Mouse (Mus musculus) lung, embryonic 16.5 days (tissue): ENCODE measurements around the gene Atp8a2. TPM values are rescaled to one million over a fixed set of nuclear protein-coding genes. Genes with fewer than 3 reads are reported as not detected.
"Not testable (repeated sequence)": the region's sequence is repeated elsewhere in the genome, so short reads cannot be mapped to it uniquely, and the experiment has no call there.

Experiments used
- ATAC-seq: fragments of 200-750 bp; cut with Nextera tagmentation; 2 replicates; pipeline ENCODE4 v1.8.0; 2017; ENCODE audit warnings: low read depth, mild to moderate bottlenecking, moderate library complexity
- H3K27ac ChIP-seq: fragments of 300-500 bp; sonication (generic); 2 replicates; pipeline ENCODE4 v1.5.1; 2014; ENCODE audit warnings: mild to moderate bottlenecking, control low read depth, low read length
- H3K27me3 ChIP-seq: fragments of 300-500 bp; sonication (generic); 2 replicates; pipeline ENCODE4 v1.6.1; 2014; ENCODE audit warnings: low read depth, low read length, mixed read lengths; ENCODE audit not compliant: control insufficient read depth, insufficient read depth
- H3K36me3 ChIP-seq: fragments of 300-500 bp; sonication (generic); 2 replicates; pipeline ENCODE4 v1.6.1; 2014; ENCODE audit warnings: low read length; ENCODE audit not compliant: control insufficient read depth, insufficient read depth
- H3K4me1 ChIP-seq: fragments of 300-500 bp; sonication (generic); replicated peaks from 2 replicates; pipeline ENCODE4 v1.6.1; 2014; ENCODE audit warnings: low read length, mixed read lengths; ENCODE audit not compliant: control insufficient read depth, insufficient read depth
- H3K4me2 ChIP-seq: fragments of 300-500 bp; sonication (generic); 2 replicates; pipeline ENCODE4 v1.6.1; 2014; ENCODE audit warnings: low read depth, low read length, control low read depth
- H3K4me3 ChIP-seq: fragments of 300-500 bp; sonication (generic); 2 replicates; pipeline ENCODE4 v1.5.1; 2014; ENCODE audit warnings: mild to moderate bottlenecking, low read length, control low read depth
- H3K9ac ChIP-seq: fragments of 300-500 bp; sonication (generic); 2 replicates; pipeline ENCODE4 v1.6.1; 2014; ENCODE audit warnings: low read length, control low read depth
- H3K9me3 ChIP-seq: fragments of 300-500 bp; sonication (generic); 2 replicates; pipeline ENCODE4 v1.6.1; 2016; ENCODE audit warnings: low read length; ENCODE audit not compliant: control insufficient read depth
- WGBS: fragments of 180-500 bp; shearing (Covaris S2); extraction: QIAGEN DNeasy Blood & Tissue Kit; methylation state at CpG from one replicate; pipeline ENCODE4 v1.1.7; 2014; 5-methylcytosine and 5-hydroxymethylcytosine counted together
- polyA plus RNA-seq: library from polyadenylated mRNA; unstranded; fragments of >200 nt; fragmentation: Nextera tagmentation; extraction: Ambion mirVana; gene quantifications from 2 replicates; pipeline ENCODE4 v1.2.1, GENCODE M21; 2015

The Atp8a2 gene
- polyA plus RNA-seq, 1 experiment from 2014 or later = 0.88 TPM

DNA sequence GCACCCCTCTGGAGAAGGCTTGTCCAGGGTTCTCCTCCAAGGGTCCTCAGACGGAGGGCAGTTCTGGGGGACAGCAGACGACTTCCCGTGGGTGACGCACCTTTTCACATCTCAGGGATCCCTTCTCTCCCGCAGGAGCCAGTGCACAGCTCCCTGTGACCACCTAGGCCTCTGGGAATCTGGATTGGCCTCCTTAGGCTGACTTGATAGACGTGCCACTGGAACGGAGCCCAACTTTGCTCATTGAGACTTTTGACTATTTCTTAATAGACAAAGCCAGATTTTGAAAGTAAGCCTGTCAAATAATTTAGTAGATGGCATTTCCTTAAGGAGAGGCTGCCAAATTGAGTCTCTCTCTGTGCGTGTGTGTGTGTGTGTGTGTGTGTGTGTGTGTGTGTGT, 570.3 kb downstream of the Atp8a2 start:
- no peak for ATAC-seq
- peak overlapping the region; percentile 71 for H3K4me3 ChIP-seq
- peak overlapping the region; percentile 86 for H3K4me2 ChIP-seq
- peaks cover 19% of the 10 kb centered on the region for H3K4me1 ChIP-seq
- H3K27me3 ChIP-seq = peaks cover 8% of the 10 kb centered on the region; the same call in 1 of the 2 replicates
- peak overlapping the region; percentile 69 for H3K27ac ChIP-seq
- H3K9me3 ChIP-seq = no peaks in the 10 kb centered on the region
- 26% methylated on average over 8 of the region's 8 CpGs for WGBS
- no peaks in the 10 kb centered on the region for H3K36me3 ChIP-seq
- peak overlapping the region; percentile 73 for H3K9ac ChIP-seq

DNA sequence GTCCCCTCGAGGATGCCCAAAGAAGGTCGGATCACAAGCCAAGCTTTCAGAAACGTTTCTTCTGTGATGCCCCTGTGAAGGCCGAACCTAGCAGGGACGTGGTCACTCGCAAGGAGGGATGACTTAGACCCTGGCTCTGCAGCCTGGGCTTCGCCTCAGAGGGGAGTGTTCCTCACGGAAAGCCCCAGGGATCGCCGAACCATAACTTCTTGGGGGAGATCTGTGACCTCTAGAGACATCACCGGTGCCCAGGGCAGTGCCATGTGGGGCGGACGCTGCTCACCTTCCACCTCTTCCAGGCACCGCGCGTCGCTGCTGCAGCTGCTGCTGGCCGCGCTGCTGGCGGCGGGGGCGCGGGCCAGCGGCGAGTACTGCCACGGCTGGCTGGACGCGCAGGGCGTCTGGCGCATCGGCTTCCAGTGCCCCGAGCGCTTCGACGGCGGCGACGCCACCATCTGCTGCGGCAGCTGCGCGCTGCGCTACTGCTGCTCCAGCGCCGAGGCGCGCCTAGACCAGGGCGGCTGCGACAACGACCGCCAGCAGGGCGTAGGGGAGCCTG, 571.1 kb downstream of the Atp8a2 start:
- Histone ChIP-seq H3K27ac (peak overlapping the region; percentile 82), H3K4me1 (peaks cover 19% of the 10 kb centered on the region), H3K9ac (peak overlapping the region; percentile 73), H3K9me3 (no peaks in the 10 kb centered on the region), H3K27me3 (peaks cover 8% of the 10 kb centered on the region; the same call in 1 of the 2 replicates), H3K4me3 (peak overlapping the region; percentile 71), H3K36me3 (no peaks in the 10 kb centered on the region), H3K4me2 (peak overlapping the region; percentile 86)
- ATAC-seq = peak; percentile 46
- WGBS = under 1% methylated on average over 50 of the region's 51 CpGs

DNA sequence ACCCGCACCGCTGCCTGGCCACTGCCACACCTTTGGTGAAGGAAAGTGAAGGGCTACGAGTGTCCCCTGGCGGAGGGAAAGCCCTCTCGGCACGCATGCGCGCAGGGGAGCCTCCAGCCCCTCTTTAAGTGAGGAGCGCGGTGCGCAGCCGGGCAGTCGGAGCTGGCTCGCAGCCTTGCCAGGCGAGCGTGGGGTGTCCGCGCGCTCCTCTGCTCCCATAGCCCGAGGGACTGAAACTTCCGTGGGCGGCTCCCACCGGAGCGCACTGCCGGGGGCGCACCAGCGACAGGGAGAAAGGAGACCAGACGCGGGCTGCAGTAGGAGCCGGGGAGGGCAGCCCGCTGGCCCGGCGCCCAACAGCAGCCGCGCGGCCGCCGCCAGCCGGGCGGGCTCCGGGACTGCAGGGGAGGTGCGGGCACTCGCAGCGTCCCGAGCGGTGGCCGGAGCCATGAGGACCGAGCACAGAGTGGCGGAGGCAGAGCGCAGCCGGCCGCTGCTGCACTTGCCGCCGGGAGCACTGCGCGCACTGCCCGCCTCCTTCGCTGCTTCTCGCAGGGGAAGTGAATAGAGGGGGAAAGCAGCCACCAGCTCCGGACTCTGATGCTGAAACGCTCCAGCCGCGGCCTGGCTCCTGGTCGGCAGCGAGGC, 571.7 kb downstream of the Atp8a2 start, which contains the start of gene Shisa2:
Gene Shisa2, plus strand, starts transcription at position 151 of the 648 bp plus-strand sequence.
- H3K4me1 ChIP-seq = peaks cover 19% of the 10 kb centered on the region
- H3K36me3 ChIP-seq = no peaks in the 10 kb centered on the region
- H3K27me3 ChIP-seq = peaks cover 8% of the 10 kb centered on the region; the same call in 1 of the 2 replicates
- H3K27ac ChIP-seq = peak within 1 kb of the TSS; percentile 82
- peak within 1 kb of the TSS; percentile 73 for H3K9ac ChIP-seq
- peak; percentile 85 for ATAC-seq
- H3K4me3 ChIP-seq = peak within 1 kb of the TSS; percentile 71
- WGBS = under 1% methylated on average over 54 of the region's 65 CpGs
- H3K9me3 ChIP-seq = no peaks in the 10 kb centered on the region
- peak within 1 kb of the TSS; percentile 86 for H3K4me2 ChIP-seq

DNA sequence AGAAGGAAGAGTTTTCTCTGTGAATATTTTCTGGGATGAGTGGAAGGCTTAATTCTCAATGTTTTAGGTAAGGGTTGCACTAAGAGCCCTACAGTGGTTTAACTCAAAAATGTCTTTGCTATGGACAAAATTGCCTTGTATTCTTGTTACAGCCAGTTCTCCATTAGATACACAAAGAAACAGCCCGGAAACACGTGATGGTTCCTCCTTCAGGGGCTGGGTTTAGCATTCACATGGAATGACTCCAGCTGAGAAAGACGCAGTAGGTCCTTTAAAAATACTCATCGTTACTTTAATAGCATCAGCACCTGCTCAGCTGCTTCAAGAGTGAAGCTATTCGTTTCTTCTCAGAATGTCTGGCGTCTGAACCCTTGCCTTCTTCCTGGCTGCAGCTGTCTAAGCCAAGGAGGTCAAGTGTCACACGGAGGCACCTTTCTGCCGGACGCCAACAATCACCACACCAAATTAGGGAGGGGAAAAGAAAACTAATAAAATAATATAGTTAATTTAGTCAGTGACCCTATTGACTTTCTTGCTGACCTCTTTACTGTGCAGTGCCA, 572.6 kb downstream of the Atp8a2 start:
- no peak for ATAC-seq
- peak overlapping the region; percentile 86 for H3K4me2 ChIP-seq
- H3K27ac ChIP-seq = no peak overlapping the region
- no peak overlapping the region for H3K9ac ChIP-seq
- WGBS = 40% methylated on average over 9 of the region's 9 CpGs
- H3K9me3 ChIP-seq = no peaks in the 10 kb centered on the region
- no peak overlapping the region for H3K4me3 ChIP-seq
- H3K36me3 ChIP-seq = no peaks in the 10 kb centered on the region
- H3K4me1 ChIP-seq = peaks cover 19% of the 10 kb centered on the region
- peaks cover 8% of the 10 kb centered on the region; the same call in 1 of the 2 replicates for H3K27me3 ChIP-seq

DNA sequence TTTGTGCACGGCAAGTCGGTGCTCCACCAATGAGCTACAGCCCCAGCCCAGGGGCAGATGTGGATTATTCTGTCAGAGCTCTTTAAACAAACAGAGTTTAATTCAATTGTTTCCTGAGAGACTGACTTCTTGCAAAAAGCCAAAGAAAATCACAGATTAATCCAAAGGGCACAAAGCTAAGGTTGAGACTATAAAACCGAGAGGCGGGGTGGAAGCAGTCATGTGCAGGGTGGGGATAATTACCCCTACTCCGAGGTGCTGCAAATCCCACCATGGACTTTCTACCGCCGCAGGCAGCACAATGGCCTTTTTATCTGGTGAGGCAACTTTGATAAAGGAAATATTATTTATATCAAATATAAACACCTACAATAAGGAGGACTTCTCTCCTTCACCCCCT, 580.2 kb downstream of the Atp8a2 start:
- 71% methylated on average over 7 of the region's 7 CpGs for WGBS
- ATAC-seq = no peak
- no peak overlapping the region for H3K9ac ChIP-seq

DNA sequence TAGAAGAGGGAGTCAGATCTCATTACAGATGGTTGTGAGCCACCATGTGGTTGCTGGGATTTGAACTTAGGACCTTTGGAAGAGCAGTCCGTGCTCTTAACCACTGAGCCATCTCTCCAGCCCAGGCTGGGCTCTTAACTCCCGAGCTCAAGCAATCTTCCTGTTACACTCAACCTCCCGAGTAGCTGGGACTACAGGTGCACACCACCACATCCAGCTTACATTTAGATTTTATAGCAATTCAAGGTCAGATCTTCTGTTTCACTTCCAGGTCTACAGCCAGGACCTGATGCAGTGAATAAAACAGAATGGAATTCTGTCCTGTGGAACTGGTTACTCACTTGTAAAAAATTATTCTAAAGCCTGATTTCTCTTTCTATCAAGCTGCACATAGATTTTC, 582.8 kb downstream of the Atp8a2 start:
- not testable (repeated sequence) for H3K9me3 ChIP-seq, ATAC-seq, H3K4me3 ChIP-seq, H3K9ac ChIP-seq, H3K36me3 ChIP-seq, H3K27me3 ChIP-seq, H3K27ac ChIP-seq, H3K4me2 ChIP-seq, H3K4me1 ChIP-seq
- WGBS = 70% methylated on average over 3 of the region's 3 CpGs

More for the DNA sequence above, 580.2 kb downstream of the Atp8a2 start:
- H3K9me3 ChIP-seq = no peaks in the 10 kb centered on the region
- no peaks in the 10 kb centered on the region for H3K36me3 ChIP-seq
- no peak overlapping the region for H3K27ac ChIP-seq
- no peak overlapping the region for H3K4me3 ChIP-seq
- no peaks in the 10 kb centered on the region for H3K4me1 ChIP-seq
- H3K4me2 ChIP-seq = no peak overlapping the region
- H3K27me3 ChIP-seq = no peaks in the 10 kb centered on the region; the same call in 1 of the 2 replicates

DNA sequence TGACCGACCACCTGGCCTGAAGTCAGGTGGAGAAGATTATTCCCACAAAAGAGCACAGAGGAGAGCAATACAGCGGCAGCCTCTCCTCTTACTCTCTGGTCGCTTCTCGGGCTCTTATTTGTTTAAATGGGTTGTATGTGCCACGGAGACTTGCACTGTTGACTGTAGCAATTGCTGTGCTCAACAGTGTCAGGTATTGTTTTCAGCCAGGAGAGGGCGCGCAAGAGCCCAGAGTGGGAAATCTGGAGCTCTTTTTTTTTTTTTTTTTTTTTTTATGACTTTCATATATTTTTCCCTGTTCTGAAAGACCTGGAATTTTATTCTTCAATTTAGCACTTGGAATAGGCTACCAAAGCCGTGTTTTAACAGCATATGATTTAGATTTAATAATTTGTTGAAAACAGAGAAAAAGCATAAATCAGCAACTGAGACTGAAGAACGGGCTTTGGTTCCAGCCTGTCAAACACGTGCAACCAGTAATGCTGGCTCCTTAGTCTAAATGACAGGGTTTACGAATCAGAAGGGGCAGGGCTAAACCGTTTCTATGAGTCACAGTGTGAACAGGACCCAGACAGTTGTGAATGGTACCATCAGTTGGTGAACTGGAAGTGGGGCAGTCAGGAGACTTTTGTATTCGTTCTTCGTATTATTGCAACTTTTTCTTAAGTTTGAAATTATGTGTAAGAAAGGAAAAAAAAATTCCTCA, 583.9 kb downstream of the Atp8a2 start:
- no peaks in the 10 kb centered on the region for H3K9me3 ChIP-seq
- H3K36me3 ChIP-seq = no peaks in the 10 kb centered on the region
- no peak overlapping the region for H3K27ac ChIP-seq
- no peak overlapping the region for H3K9ac ChIP-seq
- H3K4me1 ChIP-seq = no peaks in the 10 kb centered on the region
- no peak for ATAC-seq
- no peak overlapping the region for H3K4me2 ChIP-seq
- no peaks in the 10 kb centered on the region; the same call in 1 of the 2 replicates for H3K27me3 ChIP-seq
- WGBS = 40% methylated on average over 14 of the region's 14 CpGs
- H3K4me3 ChIP-seq = no peak overlapping the region

DNA sequence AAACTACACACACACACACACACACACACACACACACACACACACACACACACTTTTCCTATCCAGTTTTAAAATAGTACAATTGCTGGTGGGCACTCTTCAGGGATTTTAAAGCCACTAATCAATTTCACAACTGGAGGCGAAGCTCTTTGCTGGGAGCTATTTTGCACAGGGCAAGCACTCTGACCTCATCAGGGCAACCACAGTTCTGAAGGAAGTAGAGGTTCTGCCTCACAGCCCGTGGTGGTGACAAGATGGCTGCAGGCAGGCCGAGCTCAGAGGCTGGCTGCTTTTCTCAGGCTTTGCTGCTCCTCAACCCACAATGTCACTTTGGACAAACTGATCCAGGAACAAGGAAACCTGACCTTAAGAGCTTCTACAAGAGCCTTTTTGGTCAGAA, 590.0 kb downstream of the Atp8a2 start:
- Histone ChIP-seq H3K36me3 (no peaks in the 10 kb centered on the region), H3K27ac (no peak overlapping the region), H3K4me2 (no peak overlapping the region), H3K9me3 (no peaks in the 10 kb centered on the region), H3K4me1 (no peaks in the 10 kb centered on the region), H3K27me3 (peaks cover 2% of the 10 kb centered on the region; the same call in 1 of the 2 replicates), H3K9ac (no peak overlapping the region), H3K4me3 (no peak overlapping the region)
- WGBS = 44% methylated on average over 3 of the region's 3 CpGs
- no peak for ATAC-seq
